Mouse (Mus musculus): ENCODE measurements around the gene Ampd1.

DNA sequence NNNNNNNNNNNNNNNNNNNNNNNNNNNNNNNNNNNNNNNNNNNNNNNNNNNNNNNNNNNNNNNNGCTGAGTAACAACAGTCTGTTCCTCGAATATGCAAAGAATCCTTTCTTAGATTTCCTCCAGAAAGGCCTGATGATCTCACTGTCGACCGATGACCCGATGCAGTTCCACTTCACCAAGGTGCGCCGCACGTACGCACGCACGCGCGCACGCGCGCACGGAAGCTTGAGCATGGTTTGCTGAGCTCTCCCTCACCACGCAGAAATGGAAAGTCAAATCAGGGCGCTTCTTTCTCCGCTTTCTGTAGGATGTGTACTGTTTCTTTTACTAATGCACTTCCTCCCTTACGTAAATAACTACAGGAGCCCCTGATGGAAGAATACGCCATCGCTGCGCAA lies 24.8 kb downstream of the Ampd1 start:
- TF ChIP-seq TAL1 (IDR thresholded peaks at IDR 0.05; ENCODE audit: low read length) (no peak), GATA1 (IDR thresholded peaks at IDR 0.05; ENCODE audit: low read length) (no peak)

Measured in erythroblast, embryonic 14.5 days (primary cell).